Mouse (Mus musculus) heart, adult 2 months (tissue): ENCODE results near the gene Klf17.

Experiments used
- CTCF ChIP-seq: fragments of 200-600 bp; IDR thresholded peaks from 2 replicates; pipeline ENCODE4 v1.8.1; 2022; ENCODE audit warnings: antibody characterized with exemption, mild to moderate bottlenecking, moderate library complexity
- EP300 ChIP-seq: fragments of 200-500 bp; IDR thresholded peaks from 2 replicates; pipeline ENCODE4 v1.6.1; 2011; ENCODE audit warnings: low read depth, low read length, control low read depth; ENCODE audit not compliant: insufficient read depth
- POLR2A ChIP-seq: fragments of 200-500 bp; IDR thresholded peaks from 2 replicates; pipeline ENCODE4 v1.6.1; 2011; ENCODE audit warnings: mild to moderate bottlenecking, low read depth, low read length, control low read depth; ENCODE audit not compliant: insufficient read depth

GRCm38 (mm10) chr4:117799904-117800303 is 34.5 kb upstream of the Klf17 start:
- TF ChIP-seq CTCF: peak; percentile 31; the same call in 1 of the 2 replicates
- no peak for TF ChIP-seq POLR2A
- no peak for TF ChIP-seq EP300
